Mouse (Mus musculus) liver, postnatal 0 days (tissue): ENCODE measurements at regions not wholly inside any gene's neighbourhood (a gene's known extent, or its start where the extent isn't known, plus 50 kb on each side); places are given as distances from the start of the nearest gene placed in this dataset.

ENCODE experiments used
- CTCF ChIP-seq: sonication (generic); IDR thresholded peaks from 2 replicates; pipeline ENCODE4 v1.5.1; 2016; ENCODE audit warnings: antibody characterized with exemption, low read depth
- EP300 ChIP-seq: IDR thresholded peaks from 2 replicates; pipeline ENCODE4 v1.6.1; 2016; ENCODE audit warnings: antibody characterized with exemption, low read depth, mild to moderate bottlenecking

- TF ChIP-seq CTCF: no peak
- no peak for TF ChIP-seq EP300
Measured at GRCm38 (mm10) chr11:117429894-117430293, 54.3 kb upstream of the Gm11733 start.
